Mouse (Mus musculus): ENCODE measurements around the gene Oas1d.
A peak's percentile ranks its signal among the peaks of the same experiment; 100 is the strongest.
"Not testable (repeated sequence)": the region's sequence is repeated elsewhere in the genome, so short reads cannot be mapped to it uniquely, and the experiment has no call there.

The Oas1d gene

DNA sequence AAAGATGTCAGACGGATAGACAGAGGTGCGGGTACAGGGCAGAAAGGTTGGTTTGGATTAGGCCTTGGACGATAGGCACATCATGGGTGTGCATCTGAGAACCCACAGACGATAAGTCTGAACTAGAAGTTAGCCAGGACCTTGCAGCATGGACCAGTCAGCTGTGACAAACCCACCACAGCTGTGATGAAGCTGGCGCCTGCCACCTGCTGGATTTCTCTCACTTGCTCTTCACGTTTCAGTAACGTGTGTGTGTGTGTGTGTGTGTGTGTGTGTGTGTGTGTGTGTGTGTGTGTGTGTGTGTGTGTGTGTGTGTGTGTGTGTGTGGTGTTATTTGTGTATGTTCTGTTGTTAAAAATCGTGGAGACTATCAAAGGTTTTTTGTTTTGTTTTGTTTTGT, at the start of gene Oas1d:
Gene Oas1d (plus strand): TSS at position 333 of the 400 bp plus-strand sequence.
- DNase-seq, result not testable (repeated sequence)

DNA sequence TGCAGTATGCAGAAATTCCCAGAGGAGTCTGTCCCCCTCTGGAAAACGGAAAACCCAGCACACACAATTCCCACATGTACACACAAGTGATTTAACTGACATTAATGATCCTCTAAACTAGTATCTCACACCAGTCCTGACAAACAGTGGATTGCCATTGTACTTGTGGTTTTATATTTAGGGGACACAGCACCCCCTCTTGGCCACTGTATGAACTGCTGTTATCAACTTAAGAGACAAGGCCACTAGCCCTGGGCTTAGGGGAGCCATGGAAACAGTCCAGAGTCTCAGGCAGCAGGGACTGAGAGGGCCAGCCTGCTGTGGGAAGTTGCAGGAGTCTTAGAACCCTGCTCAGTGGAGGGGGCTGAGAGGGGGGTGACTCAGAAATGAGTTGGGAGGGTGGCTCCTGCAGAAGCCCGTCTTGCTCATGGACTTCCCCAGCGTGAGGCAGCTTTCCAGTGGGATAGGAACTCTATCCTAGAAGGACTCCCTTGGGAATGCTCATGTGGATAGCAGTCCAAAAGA, 48.9 kb upstream of the Oas1d start:
- peak in 1 of 2 experiments; percentile 47 for DNase-seq

DNA sequence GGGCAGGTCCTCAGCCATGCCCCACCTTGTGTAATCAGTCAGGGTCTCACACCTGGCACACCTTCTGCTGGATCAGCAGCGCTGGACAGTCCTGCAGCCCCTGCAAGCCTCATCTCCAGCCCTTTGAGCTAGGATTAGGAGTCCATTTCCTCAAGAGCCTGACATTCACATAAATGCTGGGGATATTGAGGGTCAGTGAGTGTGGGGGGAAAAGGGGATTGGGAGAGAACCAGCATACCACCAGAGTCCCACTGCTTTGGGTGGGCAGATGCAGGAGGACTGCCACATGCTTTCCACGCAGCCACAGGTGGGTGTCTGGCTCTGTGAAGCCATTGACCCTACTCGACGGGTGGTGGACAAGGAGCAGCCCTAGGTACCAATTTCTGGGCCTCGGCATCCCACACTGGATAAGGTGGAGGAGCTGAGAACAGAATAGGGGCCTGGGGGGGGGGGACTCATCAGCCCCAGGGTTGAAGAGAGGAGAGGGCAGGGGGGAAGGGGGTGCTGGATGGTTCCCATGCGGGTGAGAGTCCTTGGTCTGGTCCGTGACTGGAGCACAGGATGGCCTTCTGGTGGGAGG, 44.8 kb upstream of the Oas1d start:
- DNase-seq, result no peak

DNA sequence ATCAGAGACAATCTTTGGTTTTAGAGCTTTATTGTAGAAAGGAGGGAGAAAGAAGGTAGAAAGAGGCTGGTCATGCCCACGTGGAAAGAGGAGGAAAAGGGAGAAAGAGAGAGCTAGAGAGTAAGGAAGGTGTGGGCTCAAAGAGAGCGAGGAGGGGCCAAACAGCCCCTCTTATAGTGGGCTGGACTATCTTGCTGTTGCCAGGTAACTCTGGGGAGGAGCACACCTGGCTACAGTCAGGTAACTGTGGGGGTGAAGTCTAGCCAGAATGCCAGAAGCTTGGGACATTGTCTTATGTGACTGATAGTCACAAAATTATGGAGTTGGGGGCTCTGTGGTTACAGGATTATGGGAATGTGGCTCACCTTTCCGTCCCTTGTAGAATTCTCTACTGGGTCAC, 44.3 kb upstream of the Oas1d start:
- no peak for DNase-seq

DNA sequence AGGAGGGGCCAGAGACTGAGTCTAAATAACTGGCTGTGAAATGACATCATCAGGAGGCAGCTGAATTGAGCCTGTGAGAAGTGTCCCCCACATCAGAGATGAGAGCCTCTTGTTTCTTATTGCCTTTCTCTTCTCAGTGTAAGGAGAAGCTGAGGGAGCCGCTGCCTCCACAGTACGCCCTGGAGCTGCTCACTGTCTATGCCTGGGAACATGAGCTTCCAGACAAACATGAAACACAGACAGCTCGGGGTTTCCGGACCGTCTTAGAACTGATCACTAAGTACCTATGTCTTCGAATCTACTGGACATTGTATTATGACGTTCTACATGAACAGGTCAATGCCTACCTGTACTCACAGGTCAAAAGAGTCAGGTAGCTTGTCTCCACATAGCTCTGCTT, 43.6 kb upstream of the Oas1d start:
- peak in 1 of 2 experiments; percentile 4 for DNase-seq

DNA sequence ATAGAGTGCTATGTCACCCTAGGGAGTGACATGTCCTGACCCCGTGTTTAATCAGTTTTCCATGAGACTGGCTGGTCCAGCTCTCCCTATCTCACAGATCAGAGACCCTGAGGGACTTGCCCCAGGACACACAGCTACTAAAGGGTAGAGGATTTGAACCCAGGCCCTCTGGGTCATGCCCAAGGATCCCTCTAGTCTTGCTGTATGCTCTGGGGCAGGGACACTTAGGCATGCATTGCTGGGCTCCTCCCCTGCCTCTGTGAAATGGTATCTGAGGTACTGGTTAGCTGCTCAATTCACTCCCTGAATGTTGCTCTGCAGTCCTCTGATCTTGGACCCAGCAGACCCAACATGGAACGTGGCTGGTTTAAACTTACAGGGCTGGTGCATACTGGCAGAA, 42.9 kb upstream of the Oas1d start:
- DNase-seq, result no peak

DNA sequence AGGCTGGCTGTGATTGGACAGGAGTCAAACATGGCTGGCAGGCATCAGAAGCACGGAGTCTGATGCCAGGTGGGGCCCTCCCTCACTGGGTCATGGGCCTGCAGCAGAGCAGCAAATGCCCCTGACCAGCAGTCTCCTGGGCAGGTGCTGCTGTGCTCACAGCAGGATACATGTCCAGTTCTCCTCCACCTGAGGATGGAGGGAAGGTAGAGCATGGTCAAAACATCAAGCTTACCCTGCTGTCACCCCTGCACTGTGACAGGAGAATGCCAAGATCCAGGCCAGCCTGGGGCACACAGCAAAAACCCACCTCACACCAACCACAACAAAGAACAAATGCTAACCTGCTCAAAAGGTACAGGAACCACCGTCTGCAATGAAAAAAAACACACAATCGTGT, 37.5 kb upstream of the Oas1d start:
- peak; percentile 25 to 57 for DNase-seq

DNA sequence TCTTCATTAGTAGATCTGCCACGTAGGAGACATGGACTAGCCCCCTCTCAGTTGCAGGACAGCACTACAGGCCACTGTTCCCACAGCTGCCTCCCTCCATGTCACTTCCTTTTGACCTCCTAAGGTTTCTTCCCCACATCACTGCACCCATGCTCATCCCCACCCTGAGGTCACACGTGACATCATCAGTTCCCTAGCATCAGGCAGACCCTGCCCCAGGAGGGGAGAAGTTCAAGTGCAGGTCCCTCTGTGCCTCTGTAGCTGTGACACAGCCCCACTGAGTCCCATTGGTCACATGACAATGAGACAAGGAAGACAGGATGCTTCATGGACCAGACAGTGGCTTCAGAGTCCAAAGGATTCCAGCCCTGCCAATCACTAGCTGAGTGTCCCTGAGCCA, 36.9 kb upstream of the Oas1d start:
- DNase-seq, result not testable (repeated sequence)

DNA sequence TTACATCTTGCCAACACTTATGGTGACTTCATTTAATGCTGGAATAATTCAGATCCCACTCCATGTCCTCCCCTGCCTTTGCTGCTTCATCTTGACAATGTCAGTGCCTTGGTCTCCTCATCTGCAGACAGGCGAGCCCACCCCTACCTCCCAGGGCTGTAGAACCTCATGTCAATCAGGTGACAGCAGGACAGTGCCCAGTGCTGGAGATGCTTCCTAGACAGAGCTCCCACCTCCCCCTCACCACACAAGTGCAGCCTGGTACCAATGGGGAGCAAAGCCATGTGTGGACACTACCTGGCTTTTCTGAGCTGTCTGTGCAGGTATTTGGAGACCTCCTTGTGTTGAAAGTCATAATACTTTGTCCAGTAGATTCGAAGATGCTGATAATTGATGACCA, 35.5 kb upstream of the Oas1d start:
- DNase-seq, result peak in 1 of 2 experiments; percentile 5

DNA sequence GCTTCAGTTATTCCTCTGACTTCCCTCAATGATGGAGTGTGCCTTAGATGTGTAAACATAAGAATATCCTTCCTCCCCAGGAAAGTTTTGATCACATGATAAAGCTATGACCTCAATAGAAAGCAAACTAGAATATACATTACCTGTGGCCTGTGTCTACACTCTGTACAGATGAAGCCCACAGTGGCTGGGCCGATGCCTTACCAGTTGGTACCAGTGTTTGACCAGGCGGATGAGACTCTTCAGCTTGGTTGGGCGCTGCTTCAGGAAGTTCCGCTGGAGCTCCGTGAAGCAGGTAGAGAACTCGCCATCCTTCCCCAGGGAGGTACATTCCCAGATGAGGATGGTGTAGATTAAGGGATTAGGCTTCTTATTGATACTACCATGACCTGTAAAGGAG, 32.7 kb upstream of the Oas1d start:
- not testable (repeated sequence) for DNase-seq

DNA sequence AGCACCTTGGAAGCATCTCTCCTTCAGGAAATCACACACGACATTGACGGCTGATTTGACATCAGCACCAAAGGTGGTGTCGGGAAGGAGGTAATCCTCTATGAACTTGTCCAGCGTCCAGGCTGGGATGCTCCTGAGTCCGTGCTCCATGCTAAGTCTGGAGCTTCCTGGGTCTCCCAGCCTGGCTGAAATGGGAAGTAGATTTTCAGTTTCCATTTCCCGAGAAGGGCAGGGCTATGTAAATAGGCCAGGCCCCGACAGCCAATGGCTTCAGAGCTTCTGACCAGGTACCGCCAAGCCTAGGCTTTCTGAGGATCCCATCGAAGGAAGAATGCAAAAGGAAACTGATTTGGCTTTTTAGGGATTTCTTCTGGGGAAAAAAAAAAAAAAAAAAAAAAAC, 26.9 kb upstream of the Oas1d start, which contains the start of gene Oas1g:
Gene Oas1g (minus strand): TSS at position 201 of the 400 bp plus-strand sequence.
- DNase-seq, result not testable (repeated sequence)

DNA sequence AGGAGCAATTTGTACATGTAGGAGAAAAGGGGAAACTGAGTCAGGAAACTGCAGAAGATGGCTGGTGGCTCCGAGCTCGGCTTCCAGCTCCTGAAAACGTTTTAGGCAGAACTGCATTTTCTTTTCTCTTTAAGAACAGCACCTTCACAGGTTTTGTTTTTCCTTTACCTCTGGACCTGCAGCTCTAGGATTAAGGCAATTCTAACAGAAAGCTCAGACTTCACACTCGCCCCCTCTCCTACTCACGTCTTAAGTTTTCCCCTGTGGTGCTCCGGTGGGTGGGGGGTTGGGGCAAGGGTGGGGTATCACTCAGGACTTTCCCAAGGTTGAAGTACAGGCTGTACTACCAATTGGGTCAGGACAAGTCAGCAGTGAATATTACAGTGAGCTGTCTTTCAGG, 26.5 kb upstream of the Oas1d start:
- no peak for DNase-seq

DNA sequence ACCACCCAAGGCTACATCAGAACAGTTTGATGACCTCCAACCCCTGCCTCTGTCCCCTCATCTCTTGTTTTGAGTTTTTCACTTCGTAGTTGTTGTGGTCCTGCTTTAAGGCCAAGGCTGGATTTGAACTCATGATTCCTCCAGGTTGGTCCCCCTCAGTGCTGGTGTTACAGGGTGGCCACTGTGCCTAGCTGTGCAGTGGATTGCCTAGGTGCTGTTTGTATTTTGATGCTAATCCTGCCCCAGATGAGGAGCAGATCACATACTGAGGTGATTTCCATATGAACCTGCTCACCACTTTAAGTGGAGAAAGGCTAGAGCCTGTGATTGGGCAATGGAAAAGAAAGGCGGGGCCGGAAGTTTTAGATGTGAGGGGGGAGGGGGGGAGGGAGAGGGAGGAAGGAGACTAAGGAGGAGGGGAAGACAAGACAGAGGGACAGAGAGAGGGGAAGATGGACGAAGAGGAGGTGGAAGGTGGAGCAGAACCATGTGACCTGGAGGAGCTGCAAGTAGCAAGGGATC, 26.0 kb upstream of the Oas1d start:
- not testable (repeated sequence) for DNase-seq

DNA sequence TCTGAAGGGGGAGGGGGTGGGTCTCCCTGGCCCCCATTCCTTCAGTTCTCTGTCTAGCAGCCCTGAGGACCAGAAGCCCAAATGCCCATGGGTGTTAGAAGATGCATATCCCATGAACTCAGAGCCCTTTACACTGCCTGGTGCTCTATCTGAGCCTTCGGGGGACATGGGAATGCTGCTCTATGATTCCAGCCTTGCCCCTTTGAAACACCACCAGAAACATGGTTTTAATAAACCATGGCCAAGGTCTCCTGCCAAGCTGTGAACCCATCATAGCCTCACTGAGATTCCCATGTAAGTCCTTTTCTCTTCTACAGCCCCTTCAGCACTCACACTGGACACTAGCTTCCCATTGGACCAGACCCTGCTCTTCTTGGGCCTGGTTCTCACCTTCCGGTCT, 24.3 kb upstream of the Oas1d start:
- no peak for DNase-seq

DNA sequence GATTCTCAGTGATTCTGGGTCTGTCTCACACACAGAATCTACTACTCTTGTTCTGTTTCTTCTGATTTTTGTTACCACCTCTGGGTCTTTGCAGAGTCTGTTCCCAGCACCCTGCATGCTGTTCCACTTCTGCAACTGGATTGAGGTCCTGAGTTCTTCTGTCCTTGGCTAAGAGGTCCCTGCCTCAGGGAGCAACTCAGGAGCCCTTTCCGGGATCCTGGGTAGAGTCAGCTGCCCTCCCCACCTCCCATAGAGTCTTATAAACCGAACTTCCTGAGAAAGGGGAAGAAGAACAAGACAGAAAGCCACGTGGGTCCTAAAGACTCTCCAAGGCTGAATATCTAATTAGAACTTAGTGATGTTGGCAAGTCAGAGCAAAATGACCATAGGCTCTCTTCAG, 23.3 kb upstream of the Oas1d start:
- no peak for DNase-seq

DNA sequence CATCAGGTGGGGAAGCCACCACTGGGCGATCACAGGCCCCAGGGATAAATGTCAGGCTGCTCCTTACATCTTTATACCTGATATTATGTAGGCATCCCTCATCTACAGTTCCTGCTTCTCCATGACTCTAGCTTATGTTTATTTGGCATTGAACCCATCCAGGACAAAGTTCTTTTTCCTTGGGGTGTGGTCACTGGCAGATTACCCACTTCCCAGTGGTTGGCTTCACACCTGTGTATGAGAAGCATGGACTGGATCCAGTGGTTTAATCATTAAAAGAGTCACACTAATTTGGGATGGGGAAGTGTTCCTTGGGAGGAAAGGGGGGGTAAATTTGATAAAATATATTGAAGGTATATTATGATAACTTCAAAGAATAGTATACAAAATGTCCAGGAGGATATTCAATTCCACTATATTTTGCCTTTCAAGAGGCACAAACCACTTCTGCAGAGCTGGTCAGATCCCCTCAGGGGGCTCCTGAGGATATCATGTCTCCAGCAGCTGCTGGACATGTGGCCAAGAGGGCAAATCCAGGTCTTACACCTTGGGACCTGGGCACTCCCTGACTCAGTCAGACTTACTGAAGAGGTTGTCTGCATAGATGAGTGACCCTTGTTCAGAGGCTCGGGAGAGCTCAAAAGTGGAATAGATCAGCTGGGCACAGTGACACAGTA, 22.6 kb upstream of the Oas1d start:
- not testable (repeated sequence) for DNase-seq

DNA sequence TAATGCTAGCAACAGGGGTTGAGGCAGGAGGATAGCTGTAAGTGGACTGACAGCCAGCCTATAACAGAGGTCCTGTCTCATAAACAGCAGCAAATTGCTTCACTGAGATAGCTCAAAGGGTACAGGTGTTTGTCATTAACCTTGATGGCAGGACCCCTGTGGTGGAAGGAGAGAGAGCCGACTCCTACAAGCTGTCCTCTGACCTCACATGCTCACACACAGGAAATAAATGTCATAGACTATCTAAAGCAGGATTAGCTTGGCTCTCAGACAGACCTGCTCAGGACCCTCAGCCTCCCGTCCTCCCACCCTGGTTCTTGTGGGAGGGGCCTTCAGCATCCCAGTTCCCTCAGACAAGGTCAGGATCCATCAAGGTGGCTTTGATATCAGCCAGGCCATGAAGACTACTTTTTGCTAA, 22.1 kb upstream of the Oas1d start:
- no peak for DNase-seq

DNA sequence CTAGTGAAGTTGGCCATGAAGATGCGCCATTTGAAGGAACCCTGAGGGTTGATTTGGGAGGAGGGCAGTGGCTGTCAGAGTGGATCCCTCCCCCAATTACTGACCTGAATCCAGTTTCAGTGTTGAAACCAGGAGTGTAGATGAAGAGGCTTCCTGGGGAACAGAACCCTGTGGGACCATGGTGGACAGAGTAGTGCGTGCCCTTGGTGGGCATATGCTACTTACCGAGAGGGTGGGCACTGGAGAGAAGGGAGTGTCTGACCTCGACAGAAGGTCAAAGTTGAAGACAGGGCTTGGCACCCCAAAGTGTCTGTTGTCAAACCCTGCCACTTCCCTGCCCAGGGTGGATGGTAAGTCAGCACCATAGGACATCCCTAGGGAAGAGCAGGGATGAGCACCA, 20.5 kb upstream of the Oas1d start:
- not testable (repeated sequence) for DNase-seq

DNA sequence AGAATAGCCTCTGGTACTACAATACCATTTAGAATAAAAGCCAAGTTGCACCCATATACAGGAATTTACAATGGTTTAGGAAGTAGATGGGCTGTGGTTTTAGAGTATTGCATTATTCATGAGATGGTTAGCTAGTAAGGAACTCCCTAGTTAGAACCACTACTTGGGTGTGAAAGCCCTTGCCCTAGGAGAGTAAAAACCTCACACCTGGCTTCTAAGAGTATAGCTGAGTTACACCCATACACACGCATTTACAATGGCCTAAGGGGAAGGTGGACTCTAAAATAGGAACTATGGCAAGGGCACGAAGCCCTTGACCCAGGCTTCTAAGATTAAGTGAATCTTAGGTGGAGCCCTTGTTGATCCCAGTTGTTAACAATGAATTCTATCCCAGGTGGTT, 19.6 kb upstream of the Oas1d start:
- not testable (repeated sequence) for DNase-seq

DNA sequence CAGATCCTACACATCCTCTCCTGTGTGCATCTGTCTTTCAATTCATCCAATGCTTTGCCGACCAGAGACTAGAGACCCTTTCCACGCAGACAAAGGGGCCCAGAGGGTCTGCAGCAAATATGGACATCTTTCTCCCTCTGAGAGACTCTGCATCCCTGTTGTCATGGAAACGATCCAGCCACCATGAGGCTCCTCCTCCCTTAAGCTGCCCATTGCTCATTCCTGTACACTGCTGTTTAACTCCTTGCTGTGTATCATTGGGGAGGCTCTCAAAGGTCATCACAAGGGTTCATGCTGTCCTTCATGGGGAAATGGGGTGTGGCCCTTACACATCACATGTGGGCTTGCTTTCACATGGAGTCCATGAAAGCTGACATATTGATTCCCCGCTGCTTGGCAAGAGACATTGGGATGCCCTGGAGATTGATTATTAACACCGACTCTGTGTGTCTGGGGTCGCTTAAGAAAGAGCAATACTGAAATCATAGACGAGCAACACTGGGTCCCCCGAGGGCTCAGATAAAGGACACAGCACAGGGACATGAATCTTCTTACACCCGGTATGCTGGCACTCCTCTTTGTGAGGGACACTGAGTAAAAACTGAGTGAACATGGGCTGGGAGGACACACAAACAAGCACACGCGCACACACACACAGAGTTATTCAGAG, 19.0 kb upstream of the Oas1d start:
- DNase-seq, result no peak

DNA sequence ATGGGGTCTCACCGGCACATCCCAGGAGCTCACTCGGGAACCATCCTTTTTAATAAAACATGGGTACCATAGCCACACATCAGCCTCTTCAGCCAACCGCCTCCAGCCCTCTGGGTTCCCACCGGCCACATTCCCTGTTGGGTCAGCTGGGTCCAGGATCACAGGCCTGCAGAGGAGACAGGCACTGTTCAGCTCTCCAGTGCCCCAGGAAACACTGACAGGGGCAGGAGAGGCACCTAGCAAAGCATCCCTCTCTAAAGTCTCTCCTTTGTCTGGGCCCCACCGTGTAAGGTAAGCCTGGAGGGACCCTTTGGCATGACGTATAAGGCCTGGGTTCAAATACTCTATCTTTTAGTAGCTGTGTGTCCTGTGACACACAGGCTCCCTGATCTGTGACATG, 16.0 kb upstream of the Oas1d start:
- DNase-seq, result no peak

DNA sequence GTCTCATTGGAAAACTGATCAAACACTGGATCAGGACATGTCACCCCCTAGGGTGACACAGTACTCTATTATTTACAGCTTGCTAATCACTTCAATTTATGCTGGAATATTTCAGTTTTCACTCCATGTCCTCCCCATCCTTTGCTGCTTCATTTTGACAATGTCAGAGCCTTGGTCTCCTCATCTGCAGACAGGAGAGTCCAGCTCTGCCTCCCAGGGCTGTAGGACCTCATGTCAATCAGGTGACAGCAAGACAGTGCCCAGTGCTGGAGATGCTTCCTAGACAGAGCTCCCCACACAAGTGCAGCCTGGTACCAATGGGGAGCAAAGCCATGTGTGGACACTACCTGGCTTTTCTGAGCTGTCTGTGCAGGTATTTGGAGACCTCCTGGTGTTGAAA, 15.6 kb upstream of the Oas1d start:
- DNase-seq, result no peak

DNA sequence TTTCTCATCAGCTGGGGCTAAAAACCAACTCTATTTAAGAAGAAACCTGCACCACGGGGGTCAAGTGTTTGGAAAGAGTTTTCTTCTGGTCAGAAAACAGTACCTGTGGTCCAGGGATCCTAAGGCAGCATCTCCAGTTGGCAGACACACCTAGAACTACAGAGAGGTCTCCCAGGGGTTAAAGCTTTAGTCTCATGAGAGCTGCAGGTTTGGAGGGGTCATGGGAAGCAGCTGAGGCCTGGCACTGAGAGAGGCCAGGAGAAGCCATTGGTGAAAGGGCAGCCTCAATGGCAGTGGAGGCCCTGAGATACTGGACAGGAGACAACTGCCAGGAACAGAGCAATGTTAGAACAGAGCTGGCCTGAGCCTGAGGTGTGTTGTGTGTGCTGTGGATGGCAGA, 13.7 kb upstream of the Oas1d start:
- no peak for DNase-seq

DNA sequence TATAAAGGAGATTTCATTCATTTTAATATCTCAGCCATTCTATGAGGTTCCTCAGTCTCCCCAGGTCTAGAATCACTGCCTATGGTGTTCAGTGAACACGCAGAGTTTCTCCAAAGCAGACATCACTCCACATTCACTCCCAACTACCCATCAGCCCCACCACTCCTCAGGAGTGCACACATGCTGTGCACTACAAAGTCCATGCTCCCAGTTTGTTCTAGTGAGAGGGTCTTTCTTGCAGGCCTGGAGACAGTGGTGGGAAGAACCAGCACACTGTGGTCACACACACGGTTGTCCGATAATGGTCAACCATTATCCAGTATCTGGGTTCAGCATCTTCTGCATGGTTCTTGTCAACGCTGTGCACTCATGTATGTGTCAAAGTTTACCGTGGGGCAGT, 12.3 kb upstream of the Oas1d start:
- DNase-seq, result no peak
